Mouse (Mus musculus) liver, embryonic 13.5 days (tissue): ENCODE measurements around the gene Anapc1. TPM values are rescaled to one million over a fixed set of nuclear protein-coding genes. Genes with fewer than 3 reads are reported as not detected.

Experiments used
- ATAC-seq: fragments of 200-750 bp; cut with Nextera tagmentation; 2 replicates; pipeline ENCODE4 v1.8.0; 2017; ENCODE audit warnings: low read depth, mild to moderate bottlenecking, moderate number of reproducible peaks, moderate library complexity
- DNase-seq: peaks from one replicate; pipeline ENCODE4 v3.0.0; 2022
- H3K27ac ChIP-seq: fragments of 300-500 bp; sonication (generic); 2 replicates; pipeline ENCODE4 v1.5.1; 2015; ENCODE audit warnings: moderate library complexity, mild to moderate bottlenecking, inconsistent platforms
- H3K27me3 ChIP-seq: fragments of 300-500 bp; sonication (generic); 2 replicates; pipeline ENCODE4 v1.6.1; 2015; ENCODE audit warnings: mild to moderate bottlenecking, inconsistent platforms
- H3K36me3 ChIP-seq: fragments of 300-500 bp; sonication (generic); 2 replicates; pipeline ENCODE4 v1.6.1; 2015; ENCODE audit warnings: mild to moderate bottlenecking, inconsistent platforms
- H3K4me1 ChIP-seq: fragments of 300-500 bp; sonication (generic); replicated peaks from 2 replicates; pipeline ENCODE4 v1.6.1; 2015; ENCODE audit warnings: inconsistent platforms
- H3K4me2 ChIP-seq: fragments of 300-500 bp; sonication (generic); 2 replicates; pipeline ENCODE4 v1.6.1; 2015; ENCODE audit warnings: inconsistent platforms, mild to moderate bottlenecking, moderate library complexity
- H3K4me3 ChIP-seq: fragments of 300-500 bp; sonication (generic); replicated peaks from 2 replicates; pipeline ENCODE4 v1.5.1; 2015; ENCODE audit warnings: mild to moderate bottlenecking, inconsistent platforms
- H3K9ac ChIP-seq: fragments of 300-500 bp; sonication (generic); 2 replicates; pipeline ENCODE4 v1.6.1; 2015; ENCODE audit warnings: mild to moderate bottlenecking, inconsistent platforms
- H3K9me3 ChIP-seq: fragments of 300-500 bp; sonication (generic); replicated peaks from 2 replicates; pipeline ENCODE4 v1.6.1; 2016; ENCODE audit warnings: inconsistent platforms
- WGBS: fragments of 180-500 bp; shearing (Covaris S2); methylation state at CpG from one replicate; pipeline ENCODE4 v1.1.7; 2015; ENCODE audit not compliant: insufficient replicate concordance; 5-methylcytosine and 5-hydroxymethylcytosine counted together
- polyA plus RNA-seq: library from polyadenylated mRNA; unstranded; fragments of >200 nt; fragmentation: Nextera tagmentation; extraction: Ambion mirVana; gene quantifications from 2 replicates; pipeline ENCODE4 v1.2.1, GENCODE M21; 2015

The Anapc1 gene
- polyA plus RNA-seq, 1 experiment from 2014 or later = 26.4 TPM

GRCm38 (mm10) chr2:128714724-128715241 is 27.6 kb upstream of the Anapc1 start:
- Histone ChIP-seq H3K9me3 (no peaks in the 10 kb centered on the region), H3K27ac (peak overlapping the region; percentile 75), H3K27me3 (no peaks in the 10 kb centered on the region), H3K4me3 (no peak overlapping the region), H3K4me1 (peaks cover 26% of the 10 kb centered on the region), H3K4me2 (no peak overlapping the region), H3K9ac (no peak overlapping the region), H3K36me3 (no peaks in the 10 kb centered on the region)
- peak; percentile 69 for ATAC-seq
- WGBS = 64% methylated on average over 7 of the region's 7 CpGs
- DNase-seq = no peak

DNA sequence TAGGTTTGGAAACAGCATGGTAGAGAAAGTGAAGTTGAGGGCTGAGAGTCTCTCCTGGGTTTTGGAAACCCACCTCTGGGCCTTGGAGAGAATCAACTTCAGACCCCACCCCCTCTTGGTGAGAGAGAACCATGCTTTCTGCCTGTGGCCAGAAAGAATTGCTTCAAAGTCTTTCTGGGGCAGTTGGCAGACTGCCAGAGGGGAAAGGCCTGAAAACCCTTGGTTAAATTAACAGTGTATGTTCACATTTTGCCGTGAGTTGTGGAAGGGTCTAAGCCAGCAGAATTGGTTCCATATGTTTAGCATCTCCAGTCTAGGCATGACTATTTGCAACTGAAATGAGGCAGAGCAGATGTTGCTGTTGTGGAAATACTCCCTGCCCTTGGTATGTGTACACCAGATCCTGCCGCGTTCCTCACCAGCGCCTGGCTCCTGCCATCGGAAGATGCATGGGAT is 26.4 kb upstream of the Anapc1 start:
- no peaks in the 10 kb centered on the region for H3K36me3 ChIP-seq
- no peak overlapping the region for H3K4me3 ChIP-seq
- no peaks in the 10 kb centered on the region for H3K9me3 ChIP-seq
- peak overlapping the region; percentile 75 for H3K27ac ChIP-seq
- 77% methylated on average over 5 of the region's 5 CpGs for WGBS
- H3K4me2 ChIP-seq = no peak overlapping the region
- H3K4me1 ChIP-seq = peaks cover 26% of the 10 kb centered on the region
- no peaks in the 10 kb centered on the region for H3K27me3 ChIP-seq
- no peak for ATAC-seq
- no peak overlapping the region for H3K9ac ChIP-seq
- no peak for DNase-seq

DNA sequence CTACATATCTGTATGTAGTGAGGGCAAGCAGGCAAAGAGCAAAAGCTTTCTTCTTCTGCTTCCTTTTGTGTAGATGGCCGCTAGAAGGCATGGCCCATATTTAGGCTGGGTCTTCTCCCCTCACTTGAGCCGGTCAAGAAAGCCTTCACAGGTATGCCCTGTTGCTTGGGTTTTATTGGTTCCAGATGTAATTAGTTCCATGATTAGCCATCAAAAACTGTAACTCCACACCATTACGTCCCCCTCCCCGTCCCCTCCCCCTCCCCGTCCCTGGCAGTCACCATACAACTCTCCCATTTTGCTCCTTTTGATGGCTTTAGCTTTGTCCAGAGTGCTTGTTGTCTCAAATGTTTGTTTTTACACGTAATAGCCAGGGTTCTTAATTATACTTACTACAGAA is 25.7 kb upstream of the Anapc1 start:
- ATAC-seq (no peak), DNase-seq (no peak)
- 73% methylated on average over 6 of the region's 6 CpGs for WGBS
- H3K36me3 ChIP-seq = no peaks in the 10 kb centered on the region
- H3K9me3 ChIP-seq = no peaks in the 10 kb centered on the region
- H3K27ac ChIP-seq = no peak overlapping the region; the same call in 1 of the 2 replicates
- H3K4me1 ChIP-seq = peaks cover 26% of the 10 kb centered on the region
- H3K4me3 ChIP-seq = no peak overlapping the region
- H3K4me2 ChIP-seq = no peak overlapping the region
- H3K27me3 ChIP-seq = no peaks in the 10 kb centered on the region
- no peak overlapping the region for H3K9ac ChIP-seq

DNA sequence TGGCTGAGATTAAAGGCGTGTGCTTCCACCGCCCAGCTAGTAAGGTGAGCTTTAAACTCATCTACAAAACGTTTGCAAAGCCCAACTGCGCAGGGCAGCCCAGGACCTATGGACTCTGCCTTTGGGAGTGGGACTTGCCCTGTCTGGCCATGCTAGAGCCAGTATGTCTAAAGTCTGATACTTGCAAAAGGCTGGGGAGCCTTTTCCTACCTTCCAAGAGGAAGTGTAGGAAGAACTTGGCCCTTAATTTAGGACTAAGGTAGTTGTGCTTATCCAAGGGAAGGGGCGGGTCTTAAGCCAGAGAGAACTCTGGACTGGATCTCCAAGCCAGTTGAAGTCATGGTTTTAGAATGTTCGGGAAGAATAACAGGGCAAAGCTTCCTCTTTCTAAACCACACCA is 23.4 kb upstream of the Anapc1 start:
- Histone ChIP-seq H3K4me1 (peaks cover 17% of the 10 kb centered on the region), H3K9ac (no peak overlapping the region), H3K4me3 (no peak overlapping the region), H3K27me3 (no peaks in the 10 kb centered on the region), H3K36me3 (no peaks in the 10 kb centered on the region), H3K4me2 (no peak overlapping the region), H3K27ac (peak overlapping the region; percentile 43), H3K9me3 (no peaks in the 10 kb centered on the region)
- ATAC-seq = peak; percentile 59; the same call in 1 of the 2 replicates
- DNase-seq = no peak
- WGBS = 54% methylated on average over 6 of the region's 6 CpGs

DNA sequence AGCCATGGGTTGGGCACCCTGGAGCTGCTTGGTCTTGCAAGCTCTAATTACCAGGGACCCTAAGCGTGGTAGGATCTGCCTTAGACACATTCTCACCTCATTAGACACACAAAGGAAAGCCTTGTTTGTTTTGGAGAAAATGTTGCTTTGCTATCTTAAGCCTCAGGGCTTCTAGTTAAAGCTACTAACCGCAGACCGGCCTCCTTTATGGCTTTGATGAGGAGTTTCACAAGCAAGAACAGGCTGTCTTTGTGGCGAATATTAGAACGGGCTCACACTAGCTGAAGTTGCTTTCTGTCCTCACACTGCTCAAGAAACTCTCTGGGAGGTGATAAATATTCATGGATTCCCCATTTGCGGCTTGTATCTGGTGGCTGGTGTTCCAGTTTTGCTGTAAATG is 22.1 kb upstream of the Anapc1 start:
- Histone ChIP-seq H3K27me3 (no peaks in the 10 kb centered on the region), H3K4me2 (no peak overlapping the region), H3K4me3 (no peak overlapping the region), H3K27ac (no peak overlapping the region), H3K36me3 (no peaks in the 10 kb centered on the region), H3K9ac (no peak overlapping the region), H3K4me1 (peaks cover 14% of the 10 kb centered on the region; the same call in 1 of the 2 replicates), H3K9me3 (no peaks in the 10 kb centered on the region)
- WGBS = 45% methylated on average over 6 of the region's 6 CpGs
- DNase-seq = no peak
- ATAC-seq = no peak

GRCm38 (mm10) chr2:128704474-128704873 is 17.3 kb upstream of the Anapc1 start:
- H3K4me2 ChIP-seq = no peak overlapping the region
- H3K9me3 ChIP-seq = no peaks in the 10 kb centered on the region
- H3K4me3 ChIP-seq = no peak overlapping the region
- ATAC-seq = no peak
- peaks cover 8% of the 10 kb centered on the region for H3K4me1 ChIP-seq
- H3K27me3 ChIP-seq = peaks cover 13% of the 10 kb centered on the region
- WGBS = 77% methylated on average over 3 of the region's 3 CpGs
- H3K9ac ChIP-seq = no peak overlapping the region
- H3K27ac ChIP-seq = no peak overlapping the region
- H3K36me3 ChIP-seq = no peaks in the 10 kb centered on the region
- DNase-seq = no peak

DNA sequence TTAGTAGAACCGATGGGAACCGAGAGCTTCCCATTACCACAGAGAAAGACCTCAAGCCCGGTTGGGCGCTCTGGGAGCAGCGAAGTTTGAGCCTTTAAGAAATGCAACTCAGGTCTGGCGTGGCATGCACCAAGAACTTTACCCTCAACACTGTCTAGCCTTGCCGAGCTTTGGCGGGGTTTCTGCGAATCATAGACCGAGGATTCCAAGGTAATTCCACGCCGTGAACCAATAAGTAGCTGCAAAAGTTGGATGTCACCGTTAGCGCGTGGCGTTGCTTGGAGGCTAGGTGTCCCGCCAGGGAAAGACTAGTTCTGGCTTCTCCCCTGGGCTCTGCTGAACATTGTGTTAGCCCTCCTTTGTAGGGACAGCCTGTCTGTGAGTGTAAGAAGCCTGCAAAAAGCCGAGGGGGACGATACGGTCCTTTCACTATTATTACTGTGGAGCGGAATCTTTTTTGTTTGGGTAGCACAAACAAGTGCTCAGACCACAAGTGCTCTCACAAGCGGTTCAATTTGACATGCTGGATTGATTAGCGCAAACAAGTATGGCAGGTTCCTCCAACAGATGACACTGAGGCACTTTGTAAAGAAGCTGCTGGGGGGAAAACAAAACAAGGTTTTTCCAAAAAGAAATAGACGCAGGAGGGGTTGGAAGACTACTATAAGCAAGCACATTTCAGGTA is 12.2 kb upstream of the Anapc1 start:
- DNase-seq = no peak
- peak overlapping the region; percentile 53 for H3K27ac ChIP-seq
- H3K4me2 ChIP-seq = peak overlapping the region; percentile 61
- H3K4me3 ChIP-seq = peak overlapping the region; percentile 60
- 3% methylated on average over 24 of the region's 24 CpGs for WGBS
- peak overlapping the region; percentile 68 for H3K9ac ChIP-seq
- no peak for ATAC-seq
- H3K27me3 ChIP-seq = peaks cover 51% of the 10 kb centered on the region
- H3K36me3 ChIP-seq = no peaks in the 10 kb centered on the region
- H3K4me1 ChIP-seq = peaks cover 8% of the 10 kb centered on the region
- no peaks in the 10 kb centered on the region for H3K9me3 ChIP-seq

- peak within 1 kb of the TSS; percentile 53 for H3K27ac ChIP-seq
- under 1% methylated on average over 30 of the region's 30 CpGs for WGBS
- peaks cover 8% of the 10 kb centered on the region for H3K4me1 ChIP-seq
- peak within 1 kb of the TSS; percentile 68 for H3K9ac ChIP-seq
- no peaks in the 10 kb centered on the region for H3K9me3 ChIP-seq
- peak within 1 kb of the TSS; percentile 61 for H3K4me2 ChIP-seq
- H3K4me3 ChIP-seq = peak within 1 kb of the TSS; percentile 60
- DNase-seq = peak; percentile 33
- H3K36me3 ChIP-seq = no peaks in the 10 kb centered on the region
- H3K27me3 ChIP-seq = peaks cover 51% of the 10 kb centered on the region
- ATAC-seq = peak; percentile 87
Measured at GRCm38 (mm10) chr2:128698693-128699181, 11.5 kb upstream of the Anapc1 start, which contains the start of gene Mertk. Gene Mertk (plus strand): TSS chr2:128698956.

DNA sequence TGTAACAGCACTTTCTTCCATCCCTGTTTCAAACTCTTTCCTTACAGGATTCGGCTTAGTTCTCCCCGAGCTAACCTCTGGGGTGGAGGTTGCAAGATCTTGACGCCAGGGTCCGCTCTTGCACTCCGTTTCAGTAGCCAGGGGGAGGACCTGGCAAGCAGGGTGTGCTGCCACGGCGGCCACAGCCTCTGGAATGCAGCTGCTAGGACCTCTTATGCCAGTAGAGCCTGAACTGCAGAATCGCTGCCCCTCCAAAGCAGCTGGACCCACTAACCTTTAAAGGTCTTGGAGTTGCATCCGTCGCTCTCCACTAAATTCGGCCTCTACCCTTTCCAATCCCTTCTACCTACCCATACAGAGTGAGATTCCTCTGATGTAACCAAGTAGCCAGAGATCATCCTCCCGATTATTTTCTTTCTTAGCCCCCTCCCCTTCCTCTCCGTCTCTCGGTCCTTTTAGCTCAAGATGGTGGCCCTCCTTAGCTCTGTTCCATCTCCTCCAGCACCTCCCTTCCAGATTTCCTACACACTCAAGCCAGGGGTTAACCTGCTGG is 11.0 kb upstream of the Anapc1 start:
- DNase-seq = peak; percentile 40
- ATAC-seq = peak; percentile 67
- 2% methylated on average over 14 of the region's 14 CpGs for WGBS
- Histone ChIP-seq H3K4me1 (peaks cover 8% of the 10 kb centered on the region), H3K27me3 (peaks cover 51% of the 10 kb centered on the region), H3K4me3 (peak overlapping the region; percentile 60), H3K36me3 (no peaks in the 10 kb centered on the region), H3K9me3 (no peaks in the 10 kb centered on the region), H3K9ac (no peak overlapping the region), H3K4me2 (peak overlapping the region; percentile 61), H3K27ac (no peak overlapping the region; the same call in 1 of the 2 replicates)

DNA sequence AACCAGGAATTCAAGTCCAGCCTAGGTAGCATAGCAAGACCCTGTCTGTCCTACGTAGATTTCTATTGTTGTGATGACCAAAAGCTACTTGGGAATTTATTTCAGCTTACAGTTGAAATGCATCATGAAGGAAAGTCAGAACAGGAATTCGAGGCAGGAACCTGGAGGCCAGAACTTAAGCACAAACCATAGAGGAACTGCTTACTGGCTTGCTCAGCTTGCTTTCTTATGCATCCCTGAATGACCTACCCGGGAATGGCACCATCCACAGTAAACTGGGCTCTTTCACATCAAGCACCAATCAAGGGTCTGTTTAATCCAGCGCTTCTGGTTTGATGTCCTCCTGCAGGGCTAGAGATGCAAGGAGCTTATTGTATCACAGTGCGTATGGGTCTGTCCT is 10.4 kb upstream of the Anapc1 start:
- no peak overlapping the region for H3K4me3 ChIP-seq
- peaks cover 51% of the 10 kb centered on the region for H3K27me3 ChIP-seq
- no peaks in the 10 kb centered on the region for H3K36me3 ChIP-seq
- H3K4me1 ChIP-seq = peaks cover 2% of the 10 kb centered on the region
- WGBS = 40% methylated on average over 5 of the region's 5 CpGs
- no peak overlapping the region for H3K4me2 ChIP-seq
- DNase-seq (no peak), ATAC-seq (no peak)
- H3K9ac ChIP-seq = no peak overlapping the region
- no peaks in the 10 kb centered on the region for H3K9me3 ChIP-seq
- H3K27ac ChIP-seq = no peak overlapping the region

GRCm38 (mm10) chr2:128697047-128697446 is 9.9 kb upstream of the Anapc1 start:
- 77% methylated on average over 1 of the region's 1 CpGs for WGBS
- H3K4me1 ChIP-seq = no peaks in the 10 kb centered on the region; the same call in 1 of the 2 replicates
- no peak overlapping the region for H3K4me3 ChIP-seq
- no peak overlapping the region for H3K27ac ChIP-seq
- no peak overlapping the region for H3K4me2 ChIP-seq
- no peaks in the 10 kb centered on the region for H3K9me3 ChIP-seq
- DNase-seq (no peak), ATAC-seq (no peak)
- peaks cover 51% of the 10 kb centered on the region for H3K27me3 ChIP-seq
- no peaks in the 10 kb centered on the region for H3K36me3 ChIP-seq
- H3K9ac ChIP-seq = no peak overlapping the region
